Mouse (Mus musculus) large intestine, adult 2 months (tissue): Measurements from ENCODE around the gene Hpd. TPM values are rescaled to one million over a fixed set of nuclear protein-coding genes. Genes with fewer than 3 reads are reported as not detected.

Source experiments
- DNase-seq: peaks from one replicate; pipeline ENCODE4 v3.0.0-alpha.2; 2012; ENCODE audit warnings: low read depth, low spot score
- WGBS: fragments of 180-500 bp; shearing (Covaris S2); methylation state at CpG from one replicate; pipeline ENCODE4 v1.1.7; 2018; 5-methylcytosine and 5-hydroxymethylcytosine counted together
- polyA plus RNA-seq: library from polyadenylated mRNA; depleted of rRNA; stranded (reverse); fragments of >200 nt; gene quantifications from 2 replicates; pipeline ENCODE4 v1.2.3, GENCODE M21; 2012

Gene Hpd
- polyA plus RNA-seq, 1 experiment: 60.9 TPM

GRCm38 (mm10) chr5:123151077-123151476, 31.4 kb downstream of the Hpd start:
- no peak for DNase-seq
- 25% methylated on average over 7 of the region's 7 CpGs for WGBS

- no peak for DNase-seq
Measured at GRCm38 (mm10) chr5:123150641-123151040, 31.9 kb downstream of the Hpd start.

GRCm38 (mm10) chr5:123149451-123150400, 32.8 kb downstream of the Hpd start:
- no peak for DNase-seq
- WGBS: 4% methylated on average over 19 of the region's 19 CpGs

More at GRCm38 (mm10) chr5:123150641-123151040, 31.9 kb downstream of the Hpd start:
- WGBS: 13% methylated on average over 7 of the region's 7 CpGs

- WGBS: 88% methylated on average over 25 of the region's 25 CpGs
- DNase-seq: no peak
Measured at GRCm38 (mm10) chr5:123148073-123148722, 34.3 kb downstream of the Hpd start.

GRCm38 (mm10) chr5:123147569-123147968, 35.0 kb downstream of the Hpd start:
- 88% methylated on average over 17 of the region's 17 CpGs for WGBS
- no peak for DNase-seq

- WGBS: 92% methylated on average over 11 of the region's 11 CpGs
- no peak for DNase-seq
Measured at GRCm38 (mm10) chr5:123146357-123146756, 36.2 kb downstream of the Hpd start.

GRCm38 (mm10) chr5:123144746-123145590, 37.6 kb downstream of the Hpd start:
- no peak for DNase-seq
- 36% methylated on average over 20 of the region's 20 CpGs for WGBS

GRCm38 (mm10) chr5:123143971-123144745, 38.4 kb downstream of the Hpd start:
- WGBS: 2% methylated on average over 17 of the region's 17 CpGs
- DNase-seq: no peak

- 2% methylated on average over 24 of the region's 24 CpGs for WGBS
- DNase-seq: no peak
Measured at GRCm38 (mm10) chr5:123143251-123143970, 39.1 kb downstream of the Hpd start.

- WGBS: under 1% methylated on average over 101 of the region's 103 CpGs
- no peak for DNase-seq
Measured at GRCm38 (mm10) chr5:123142161-123143157, 40.1 kb downstream of the Hpd start, which contains the start of gene Setd1b. Gene Setd1b (plus strand): TSS chr5:123142193.

GRCm38 (mm10) chr5:123141555-123142160, 40.9 kb downstream of the Hpd start:
- 1% methylated on average over 38 of the region's 38 CpGs for WGBS
- DNase-seq: no peak

- DNase-seq: peak; percentile 88
- WGBS: under 1% methylated on average over 31 of the region's 31 CpGs
Measured at GRCm38 (mm10) chr5:123140694-123141554, 41.6 kb downstream of the Hpd start.

GRCm38 (mm10) chr5:123139722-123140627, 42.6 kb downstream of the Hpd start:
- DNase-seq: no peak
- 2% methylated on average over 28 of the region's 28 CpGs for WGBS

- no peak for DNase-seq
- WGBS: under 1% methylated on average over 39 of the region's 39 CpGs
Measured at GRCm38 (mm10) chr5:123138953-123139721, 43.4 kb downstream of the Hpd start.
